ENCODE assay signal across 22 mouse cellular contexts in the genomic region with DNA sequence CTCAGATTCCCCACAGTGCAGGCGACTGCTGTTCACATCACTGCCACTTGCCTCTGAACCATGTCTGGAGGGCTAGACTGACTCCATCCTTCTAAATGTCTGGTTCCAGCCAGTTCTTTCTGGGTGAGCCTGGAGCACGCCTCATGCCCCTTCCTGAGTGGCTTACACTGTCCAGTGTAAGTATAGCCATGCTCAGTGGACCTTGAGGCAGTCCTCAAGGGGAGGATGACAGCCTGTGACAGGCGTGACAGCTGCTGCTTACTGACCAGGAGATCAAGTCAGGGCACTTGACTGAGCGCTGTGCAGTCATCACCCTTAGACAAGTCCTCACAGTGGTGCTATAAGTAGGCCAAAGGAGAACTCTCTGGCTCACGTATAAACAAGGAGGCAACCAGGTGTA. TPM values are rescaled to one million over a fixed set of nuclear protein-coding genes. Genes with fewer than 3 reads are reported as not detected.
DNase-seq lines count a peak whose midpoint lies in the region; ATAC-seq and TF ChIP-seq lines count a peak whose summit lies in the region.
"Had no signal": no experiment of that assay in that cellular context is flagged by ENCODE, and none has a peak within 500 bp of the region (broad histone marks: within the 10 kb centered on the region; RNA-seq: fewer than 3 reads in every experiment).

No protein-coding gene starts in this region.

- no peak overlapping the region for H3K4me3 ChIP-seq in heart, embryonic 10.5 days
- no peak overlapping the region for H3K4me3 ChIP-seq in heart, postnatal 0 days (ENCODE audit: low read depth, low read length)
- no peak overlapping the region for H3K4me3 ChIP-seq in kidney, postnatal 0 days (replicated peaks; ENCODE audit: low read depth, low read length)
- no peak overlapping the region for H3K4me3 ChIP-seq in intestine, embryonic 15.5 days (replicated peaks)
- H3K4me3 ChIP-seq: forebrain, embryonic 15.5 days had no signal

- H3K4me1 ChIP-seq in heart, embryonic 10.5 days, result peaks cover 94% of the 10 kb centered on the region
- peaks cover 59% of the 10 kb centered on the region for H3K4me1 ChIP-seq in heart, postnatal 0 days (ENCODE audit: control insufficient read depth, insufficient read depth)
- H3K4me1 ChIP-seq in kidney, postnatal 0 days (replicated peaks; ENCODE audit: insufficient read depth, low read length), result peaks cover 24% of the 10 kb centered on the region
- H3K4me1 ChIP-seq in intestine, embryonic 15.5 days (replicated peaks), result peaks cover 42% of the 10 kb centered on the region

- 54% methylated on average over 5 of the region's 5 CpGs for WGBS in heart, embryonic 10.5 days
- WGBS in heart, postnatal 0 days, result 70% methylated on average over 5 of the region's 5 CpGs
- 61% methylated on average over 5 of the region's 5 CpGs for WGBS in kidney, postnatal 0 days
- WGBS in intestine, embryonic 15.5 days, result 92% methylated on average over 5 of the region's 5 CpGs

- TF ChIP-seq EP300 in heart, postnatal 0 days (IDR thresholded peaks at IDR 0.05; ENCODE audit: low read depth), result no peak

- no peak for ATAC-seq in heart, postnatal 0 days (ENCODE audit: insufficient read depth, low read depth)
- ATAC-seq in kidney, postnatal 0 days (replicated peaks; ENCODE audit: low FRiP score, low read depth), result peak; percentile 65; the same call in 1 of the 2 replicates
- ATAC-seq in intestine, embryonic 15.5 days, result no peak
- ATAC-seq: forebrain, embryonic 15.5 days; hindbrain, embryonic 16.5 days; midbrain, embryonic 16.5 days had no signal

- peaks cover 24% of the 10 kb centered on the region for H3K36me3 ChIP-seq in heart, embryonic 10.5 days
- H3K36me3 ChIP-seq in heart, postnatal 0 days (replicated peaks; ENCODE audit: control insufficient read depth, insufficient read depth, low read length), result no peaks in the 10 kb centered on the region
- no peaks in the 10 kb centered on the region for H3K36me3 ChIP-seq in kidney, postnatal 0 days (ENCODE audit: insufficient read depth, low read length)
- H3K36me3 ChIP-seq in intestine, embryonic 15.5 days, result no peaks in the 10 kb centered on the region
- H3K36me3 ChIP-seq: forebrain, embryonic 15.5 days had no signal

- H3K9me3 ChIP-seq in heart, embryonic 10.5 days, result no peaks in the 10 kb centered on the region
- H3K9me3 ChIP-seq in heart, postnatal 0 days (replicated peaks; ENCODE audit: control insufficient read depth, low read length), result no peaks in the 10 kb centered on the region
- no peaks in the 10 kb centered on the region for H3K9me3 ChIP-seq in kidney, postnatal 0 days (replicated peaks; ENCODE audit: low read length)
- H3K9me3 ChIP-seq in intestine, embryonic 15.5 days, result no peaks in the 10 kb centered on the region
- H3K9me3 ChIP-seq: forebrain, embryonic 15.5 days had no signal

- H3K4me2 ChIP-seq in heart, postnatal 0 days (ENCODE audit: low read depth, low read length), result no peak overlapping the region
- H3K4me2 ChIP-seq in kidney, postnatal 0 days (ENCODE audit: low read length), result no peak overlapping the region
- H3K4me2 ChIP-seq in intestine, embryonic 15.5 days (replicated peaks), result no peak overlapping the region
- H3K4me2 ChIP-seq: forebrain, embryonic 15.5 days; liver, embryonic 11.5 days had no signal

- no peak for TF ChIP-seq CTCF in heart, postnatal 0 days (IDR thresholded peaks at IDR 0.05; ENCODE audit: low read depth)
- no peak for TF ChIP-seq CTCF in kidney, postnatal 0 days (IDR thresholded peaks at IDR 0.05; ENCODE audit: low read depth)

- H3K27ac ChIP-seq in heart, embryonic 10.5 days, result peak overlapping the region; percentile 83
- H3K27ac ChIP-seq in heart, postnatal 0 days (ENCODE audit: low read depth), result 0 out of 2 replicates have a peak overlapping the region, but pooled peaks have one; percentile 35
- H3K27ac ChIP-seq in kidney, postnatal 0 days, result no peak overlapping the region
- H3K27ac ChIP-seq in intestine, embryonic 15.5 days, result no peak overlapping the region
- H3K27ac ChIP-seq: forebrain, embryonic 15.5 days; stomach, postnatal 0 days had no signal

- no peak for DNase-seq in heart, embryonic 10.5 days (ENCODE audit: low spot score)
- DNase-seq in heart, adult 18-20 months, result no peak
- DNase-seq in heart, postnatal 0 days (ENCODE audit: low spot score), result no peak
- DNase-seq in heart, postnatal 4 days, result no peak
- no peak for DNase-seq in kidney, postnatal 0 days (ENCODE audit: low spot score)
- no peak for DNase-seq in kidney, adult 18-20 months
- peak; percentile 56 for DNase-seq in retina, postnatal 1 day
- DNase-seq: B cell, adult 2 months; cerebellum, adult 18-20 months; kidney, adult 11 months; lung, adult 18-20 months; lung, postnatal 14 days; right cerebral cortex, postnatal 4 days had no signal

- H3K9ac ChIP-seq in heart, postnatal 0 days (replicated peaks; ENCODE audit: low read depth, low read length), result no peak overlapping the region
- no peak overlapping the region for H3K9ac ChIP-seq in kidney, postnatal 0 days (ENCODE audit: low read depth, low read length)
- no peak overlapping the region for H3K9ac ChIP-seq in intestine, embryonic 15.5 days
- H3K9ac ChIP-seq: forebrain, embryonic 15.5 days had no signal

- H3K27me3 ChIP-seq in heart, embryonic 10.5 days (ENCODE audit: insufficient read depth, poor library complexity, severe bottlenecking), result no peaks in the 10 kb centered on the region
- no peaks in the 10 kb centered on the region for H3K27me3 ChIP-seq in heart, postnatal 0 days (ENCODE audit: control insufficient read depth, insufficient read depth, low read length)
- no peaks in the 10 kb centered on the region for H3K27me3 ChIP-seq in kidney, postnatal 0 days (ENCODE audit: insufficient read depth, low read length)
- H3K27me3 ChIP-seq in intestine, embryonic 15.5 days (replicated peaks), result no peaks in the 10 kb centered on the region
- H3K27me3 ChIP-seq: forebrain, embryonic 15.5 days had no signal

RNA-seq across cellular contexts. Expression of a gene that starts 59.8 kb away (rescaled TPM):
- polyA plus RNA-seq in heart, embryonic 10.5 days (2016; fragmentation: Nextera tagmentation; extraction: Ambion mirVana), result 0.06 and 0.12 TPM in 2 replicates
- total RNA-seq in heart, adult 18-20 months (2021), result not detected
- total RNA-seq in heart, postnatal 0 days (2014; rRNA removed; ENCODE audit: low replicate concordance), result not detected in 2 replicates
- polyA plus RNA-seq in heart, postnatal 0 days (2015; fragmentation: Nextera tagmentation; extraction: Ambion mirVana), result 0.07 TPM in 1 of 2 replicates, not detected in the other
- total RNA-seq in heart, postnatal 4 days (2021), result not detected
- not detected in 2 replicates for polyA plus RNA-seq in kidney, postnatal 0 days (2015; fragmentation: Nextera tagmentation; extraction: Ambion mirVana)
- polyA plus RNA-seq in intestine, embryonic 15.5 days (2015; fragmentation: Nextera tagmentation; extraction: Ambion mirVana), result not detected in 2 replicates
- total RNA-seq: gastrocnemius, postnatal 4 days; megakaryocyte, adult 5-6 weeks had no signal
- polyA plus RNA-seq: forebrain, embryonic 15.5 days; limb, embryonic 11.5 days; liver, embryonic 11.5 days; midbrain, embryonic 16.5 days; stomach, postnatal 0 days had no signal

Comparison
In these comparisons a context has a peak if more than half of its experiments do, and no peak if none do; other contexts are left out.
1. H3K27ac ChIP-seq: peak in heart, embryonic 10.5 days (single experiment) and heart, postnatal 0 days (single experiment); none in kidney, postnatal 0 days (single experiment) and intestine, embryonic 15.5 days (single experiment).